Mouse (Mus musculus) lung, postnatal 0 days (tissue): ENCODE data around the gene Psmb6. TPM values are rescaled to one million over a fixed set of nuclear protein-coding genes. Genes with fewer than 3 reads are reported as not detected.
"Not testable (repeated sequence)": the region's sequence is repeated elsewhere in the genome, so short reads cannot be mapped to it uniquely, and the experiment has no call there.

Source experiments
- ATAC-seq: fragments of 200-750 bp; cut with Nextera tagmentation; 2 replicates; pipeline ENCODE4 v1.8.0; 2017; ENCODE audit warnings: moderate library complexity
- DNase-seq: peaks from one replicate; pipeline ENCODE4 v3.0.0-alpha.2; 2016; ENCODE audit warnings: low spot score
- H3K27ac ChIP-seq: fragments of 300-500 bp; sonication (generic); 2 replicates; pipeline ENCODE4 v1.5.1; 2014; ENCODE audit warnings: antibody characterized with exemption, mild to moderate bottlenecking, low read length, mixed read lengths
- H3K27me3 ChIP-seq: fragments of 300-500 bp; sonication (generic); replicated peaks from 2 replicates; pipeline ENCODE4 v1.6.1; 2014; ENCODE audit warnings: low read length, mixed read lengths; ENCODE audit not compliant: insufficient read depth
- H3K36me3 ChIP-seq: fragments of 300-500 bp; sonication (generic); 2 replicates; pipeline ENCODE4 v1.6.1; 2014; ENCODE audit warnings: low read length, mixed read lengths; ENCODE audit not compliant: insufficient read depth
- H3K4me1 ChIP-seq: fragments of 300-500 bp; sonication (generic); 2 replicates; pipeline ENCODE4 v1.6.1; 2014; ENCODE audit warnings: antibody characterized with exemption, low read depth, low read length, mixed read lengths; ENCODE audit not compliant: insufficient read depth
- H3K4me2 ChIP-seq: fragments of 300-500 bp; sonication (generic); replicated peaks from 2 replicates; pipeline ENCODE4 v1.6.1; 2014; ENCODE audit warnings: low read depth, mild to moderate bottlenecking, low read length, moderate library complexity, mixed read lengths
- H3K4me3 ChIP-seq: fragments of 300-500 bp; sonication (generic); 2 replicates; pipeline ENCODE4 v1.5.1; 2014; ENCODE audit warnings: low read depth, low read length
- H3K9ac ChIP-seq: fragments of 300-500 bp; sonication (generic); replicated peaks from 2 replicates; pipeline ENCODE4 v1.6.1; 2014; ENCODE audit warnings: low read depth, mild to moderate bottlenecking
- H3K9me3 ChIP-seq: fragments of 300-500 bp; sonication (generic); 2 replicates; pipeline ENCODE4 v1.6.1; 2016; ENCODE audit warnings: low read length, mixed read lengths
- CTCF ChIP-seq: IDR thresholded peaks from 2 replicates; pipeline ENCODE4 v1.5.1; 2016; ENCODE audit warnings: antibody characterized with exemption, mild to moderate bottlenecking
- EP300 ChIP-seq: IDR thresholded peaks from 2 replicates; pipeline ENCODE4 v1.6.1; 2016; ENCODE audit warnings: antibody characterized with exemption, mild to moderate bottlenecking, control low read depth
- WGBS: fragments of 180-500 bp; shearing (Covaris S2); extraction: QIAGEN DNeasy Blood & Tissue Kit; methylation state at CpG from one replicate; pipeline ENCODE4 v1.1.7; 2014; 5-methylcytosine and 5-hydroxymethylcytosine counted together
- polyA plus RNA-seq: library from polyadenylated mRNA; unstranded; fragments of >200 nt; fragmentation: Nextera tagmentation; extraction: Ambion mirVana; gene quantifications from 2 replicates; pipeline ENCODE4 v1.2.1, GENCODE M21; 2015

Gene Psmb6
- polyA plus RNA-seq, 1 experiment from 2014 or later, result 505 TPM

DNA sequence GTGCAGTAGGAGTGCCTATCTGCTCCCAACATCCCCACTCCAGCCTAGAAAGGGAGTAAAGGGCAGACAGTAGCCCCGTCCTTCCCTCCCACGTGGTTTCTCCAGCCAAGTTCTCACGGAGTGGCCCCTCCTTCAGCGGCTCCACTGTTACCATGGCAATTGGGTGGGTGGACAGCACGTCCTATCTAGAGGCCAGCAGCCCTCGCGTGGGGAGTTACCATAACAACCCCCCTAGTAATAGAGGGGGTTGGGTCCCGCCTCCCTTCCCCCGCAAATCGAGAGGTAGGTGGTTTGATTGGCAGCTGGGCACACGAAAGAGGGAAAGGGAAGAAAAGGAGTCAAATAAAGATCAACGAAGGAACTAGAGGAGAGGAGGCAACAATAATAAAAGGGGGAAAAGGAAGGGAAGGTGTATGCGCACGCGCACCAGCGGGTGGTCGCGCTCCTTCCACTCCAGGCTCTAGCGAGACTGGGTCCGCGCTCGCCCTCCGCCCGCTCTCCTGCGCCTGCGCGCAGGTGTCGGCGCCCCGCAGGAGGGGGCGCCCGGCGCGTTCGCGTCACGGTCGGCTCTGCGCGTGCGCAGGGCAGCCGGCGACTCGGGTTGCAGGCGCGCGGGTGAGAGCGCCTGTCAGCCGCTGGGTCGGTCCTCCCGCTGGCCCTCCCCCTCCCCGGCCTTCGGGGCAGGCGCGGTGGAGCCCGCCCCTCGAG, 37.3 kb downstream of the Psmb6 start, which contains the start of gene Mink1:
Gene Mink1, plus strand, starts transcription at position 595 of the 708 bp plus-strand sequence.
- DNase-seq (peak; percentile 93), ATAC-seq (peak; percentile 89)
- no peak for TF ChIP-seq EP300
- peak; percentile 29; the same call in 1 of the 2 replicates for TF ChIP-seq CTCF
- Histone ChIP-seq H3K4me2 (peak within 1 kb of the TSS; percentile 95), H3K27ac (peak within 1 kb of the TSS; percentile 88), H3K4me1 (peaks cover 7% of the 10 kb centered on the region; the same call in 1 of the 2 replicates), H3K9ac (peak within 1 kb of the TSS; percentile 58), H3K9me3 (no peaks in the 10 kb centered on the region), H3K36me3 (0 out of 2 replicates have a peak, but pooled peaks cover 2% of the 10 kb centered on the region), H3K4me3 (peak within 1 kb of the TSS; percentile 85), H3K27me3 (no peaks in the 10 kb centered on the region)
- under 1% methylated on average over 43 of the region's 57 CpGs for WGBS

- Histone ChIP-seq H3K4me1 (peaks cover 7% of the 10 kb centered on the region; the same call in 1 of the 2 replicates), H3K9ac (peak overlapping the region; percentile 58), H3K27ac (peak overlapping the region; percentile 88), H3K4me2 (peak overlapping the region; percentile 95), H3K36me3 (no peaks in the 10 kb centered on the region), H3K27me3 (no peaks in the 10 kb centered on the region), H3K4me3 (peak overlapping the region; percentile 85), H3K9me3 (no peaks in the 10 kb centered on the region)
- WGBS, result 1% methylated on average over 10 of the region's 31 CpGs
- no peak for DNase-seq
- no peak; the same call in 1 of the 2 replicates for ATAC-seq
- TF ChIP-seq EP300, result no peak
- TF ChIP-seq CTCF, result no peak
These were observed 37.9 kb downstream of the Psmb6 start for GRCm38 (mm10) chr11:70562995-70563469.

DNA sequence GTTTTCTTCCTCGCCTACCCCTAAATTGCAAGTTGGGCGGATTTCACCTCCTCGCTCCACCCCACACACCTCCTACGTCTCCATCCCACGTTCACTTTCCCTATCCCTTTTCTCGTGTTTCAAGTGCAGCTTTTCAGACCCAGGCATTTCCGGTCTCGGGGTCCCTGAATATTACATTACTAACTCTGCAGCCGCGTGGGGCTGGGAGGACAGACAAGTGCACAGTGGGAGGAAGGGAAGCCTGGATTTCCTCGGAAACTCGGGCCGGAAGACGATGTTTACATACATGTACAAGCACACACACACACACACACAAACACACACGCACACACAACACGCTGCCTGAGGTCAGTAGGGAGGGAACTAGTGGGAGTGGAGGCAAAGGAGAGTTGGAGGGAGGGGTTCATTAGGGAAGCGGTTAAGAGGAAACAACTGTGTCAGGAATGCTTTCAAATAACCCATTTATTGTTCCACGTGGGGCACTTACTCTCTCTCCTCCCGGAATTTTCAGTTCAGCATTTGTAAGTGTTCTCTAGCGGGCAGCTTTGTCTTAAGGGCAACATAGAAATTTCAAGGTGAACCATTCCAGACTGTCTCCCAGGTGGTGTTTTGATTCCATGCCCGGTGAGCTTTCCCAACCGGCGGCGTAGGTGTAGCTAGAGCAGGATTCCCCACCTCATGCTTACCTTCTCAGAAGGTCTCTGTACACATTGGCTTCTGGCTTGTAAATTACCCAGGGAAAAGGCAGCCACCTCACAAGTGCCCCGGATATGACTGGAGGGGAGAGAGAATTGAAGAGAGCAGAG, 38.5 kb downstream of the Psmb6 start:
- 1% methylated on average over 25 of the region's 25 CpGs for WGBS
- ATAC-seq (peak; percentile 39), DNase-seq (peak; percentile 79)
- Histone ChIP-seq H3K4me3 (peak overlapping the region; percentile 85), H3K4me1 (peaks cover 7% of the 10 kb centered on the region; the same call in 1 of the 2 replicates), H3K27me3 (no peaks in the 10 kb centered on the region), H3K27ac (peak overlapping the region; percentile 88), H3K9ac (peak overlapping the region; percentile 58), H3K9me3 (no peaks in the 10 kb centered on the region), H3K36me3 (no peaks in the 10 kb centered on the region), H3K4me2 (peak overlapping the region; percentile 95)
- TF ChIP-seq CTCF (no peak), EP300 (peak; percentile 63; the same call in 1 of the 2 replicates)

DNA sequence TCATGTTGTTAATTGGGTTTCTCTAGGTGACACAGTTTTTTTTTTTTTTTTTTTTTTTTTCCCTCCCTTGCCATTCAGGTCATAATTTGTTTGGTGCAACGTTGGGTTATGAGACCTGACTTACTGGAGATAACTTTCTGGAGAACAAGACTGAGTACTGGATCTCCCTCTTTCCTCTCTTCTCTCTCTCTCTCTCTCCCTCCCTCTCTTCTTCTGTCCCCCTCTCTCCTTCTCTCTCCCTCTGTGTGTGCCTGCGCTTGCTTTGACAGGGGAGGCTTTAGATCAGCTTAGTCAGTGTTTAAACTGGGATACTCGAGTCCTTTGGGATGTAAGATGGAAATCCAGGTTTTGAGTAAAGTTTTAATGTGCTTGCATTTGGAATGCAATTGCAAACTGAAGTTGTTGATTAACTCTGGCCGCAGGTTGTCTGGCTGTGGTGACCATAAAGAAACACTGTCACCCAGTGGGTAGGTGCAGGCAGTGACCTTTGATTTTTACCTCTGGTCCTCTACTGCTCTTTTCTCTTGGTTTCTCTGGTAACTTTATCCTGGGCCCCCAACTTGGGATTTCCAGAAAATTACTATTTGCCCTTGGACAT, 39.2 kb downstream of the Psmb6 start:
- DNase-seq (no peak), ATAC-seq (no peak)
- H3K27me3 ChIP-seq, result no peaks in the 10 kb centered on the region
- H3K27ac ChIP-seq, result peak overlapping the region; percentile 88
- H3K9ac ChIP-seq, result no peak overlapping the region; the same call in 1 of the 2 replicates
- no peaks in the 10 kb centered on the region for H3K36me3 ChIP-seq
- peak overlapping the region; percentile 85; the same call in 1 of the 2 replicates for H3K4me3 ChIP-seq
- peak overlapping the region; percentile 95 for H3K4me2 ChIP-seq
- peaks cover 7% of the 10 kb centered on the region; the same call in 1 of the 2 replicates for H3K4me1 ChIP-seq
- TF ChIP-seq EP300, result no peak
- no peak for TF ChIP-seq CTCF
- WGBS, result 23% methylated on average over 4 of the region's 4 CpGs
- no peaks in the 10 kb centered on the region for H3K9me3 ChIP-seq

GRCm38 (mm10) chr11:70566586-70566985, 41.4 kb downstream of the Psmb6 start:
- H3K4me3 ChIP-seq, result no peak overlapping the region
- DNase-seq, result no peak
- no peaks in the 10 kb centered on the region for H3K9me3 ChIP-seq
- H3K36me3 ChIP-seq, result no peaks in the 10 kb centered on the region
- no peak overlapping the region for H3K9ac ChIP-seq
- no peak for TF ChIP-seq EP300
- TF ChIP-seq CTCF, result no peak
- H3K4me2 ChIP-seq, result no peak overlapping the region
- H3K4me1 ChIP-seq, result peaks cover 7% of the 10 kb centered on the region; the same call in 1 of the 2 replicates
- WGBS, result 65% methylated on average over 7 of the region's 7 CpGs
- no peak overlapping the region for H3K27ac ChIP-seq
- ATAC-seq, result no peak
- no peaks in the 10 kb centered on the region for H3K27me3 ChIP-seq

DNA sequence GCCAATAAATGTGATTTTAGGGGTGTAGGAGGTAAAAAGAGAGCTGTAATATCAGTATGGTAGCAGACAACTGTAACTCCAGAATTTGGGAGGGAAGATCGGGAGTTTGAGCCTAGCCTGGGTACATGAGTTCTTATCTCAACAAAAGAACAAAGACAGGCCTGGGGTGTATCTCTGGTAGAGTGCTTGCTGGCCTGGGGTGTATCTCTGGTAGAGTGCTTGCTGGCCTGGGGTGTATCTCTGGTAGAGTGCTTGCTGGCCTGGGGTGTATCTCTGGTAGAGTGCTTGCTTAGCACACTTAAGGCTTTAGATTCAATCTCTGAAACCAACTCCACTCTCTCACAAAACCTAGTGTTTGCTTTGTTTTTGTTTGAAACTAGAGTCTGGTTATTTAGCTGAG, 45.4 kb downstream of the Psmb6 start:
- H3K27ac ChIP-seq, DNase-seq, H3K27me3 ChIP-seq, H3K4me1 ChIP-seq, ATAC-seq, H3K9ac ChIP-seq, H3K36me3 ChIP-seq, H3K4me2 ChIP-seq, H3K4me3 ChIP-seq, H3K9me3 ChIP-seq: not testable (repeated sequence)
- WGBS, result 83% methylated on average over 1 of the region's 1 CpGs
